Mouse (Mus musculus): ENCODE results near the gene Gm7694. TPM values are rescaled to one million over a fixed set of nuclear protein-coding genes. Genes with fewer than 3 reads are reported as not detected.

The Gm7694 gene
- total and polyA plus RNA-seq, 2 experiments from 2014 or later = 2.9 to 3.9 TPM

- DNase-seq (ENCODE audit: low spot score) (no peak), ATAC-seq (ENCODE audit: insufficient read depth, low read depth) (no peak)
- Histone ChIP-seq H3K4me3 (ENCODE audit: low read depth, low read length) (no peak overlapping the region), H3K9ac (replicated peaks; ENCODE audit: low read depth, low read length) (no peak overlapping the region), H3K27ac (ENCODE audit: low read depth) (no peak overlapping the region), H3K4me2 (ENCODE audit: low read depth, low read length) (no peak overlapping the region), H3K27me3 (ENCODE audit: control insufficient read depth, insufficient read depth, low read length) (no peaks in the 10 kb centered on the region), H3K4me1 (ENCODE audit: control insufficient read depth, insufficient read depth) (no peaks in the 10 kb centered on the region), H3K36me3 (replicated peaks; ENCODE audit: control insufficient read depth, insufficient read depth, low read length) (no peaks in the 10 kb centered on the region), H3K9me3 (replicated peaks; ENCODE audit: control insufficient read depth, low read length) (no peaks in the 10 kb centered on the region)
- 93% methylated on average over 9 of the region's 9 CpGs for WGBS
- TF ChIP-seq CTCF (IDR thresholded peaks at IDR 0.05; ENCODE audit: low read depth) (no peak), EP300 (IDR thresholded peaks at IDR 0.05; ENCODE audit: low read depth) (no peak)
Measured at GRCm38 (mm10) chr1:170301686-170302085, 4.4 kb downstream of the Gm7694 start.

GRCm38 (mm10) chr1:170299496-170299895 is 6.6 kb downstream of the Gm7694 start:
- Histone ChIP-seq H3K36me3 (replicated peaks; ENCODE audit: control insufficient read depth, insufficient read depth, low read length) (no peaks in the 10 kb centered on the region), H3K27ac (ENCODE audit: low read depth) (no peak overlapping the region), H3K9ac (replicated peaks; ENCODE audit: low read depth, low read length) (no peak overlapping the region), H3K9me3 (replicated peaks; ENCODE audit: control insufficient read depth, low read length) (no peaks in the 10 kb centered on the region), H3K4me3 (ENCODE audit: low read depth, low read length) (no peak overlapping the region), H3K4me2 (ENCODE audit: low read depth, low read length) (no peak overlapping the region), H3K27me3 (ENCODE audit: control insufficient read depth, insufficient read depth, low read length) (no peaks in the 10 kb centered on the region), H3K4me1 (ENCODE audit: control insufficient read depth, insufficient read depth) (no peaks in the 10 kb centered on the region)
- no peak for ATAC-seq (ENCODE audit: insufficient read depth, low read depth)
- no peak for DNase-seq (ENCODE audit: low spot score)
- 77% methylated on average over 4 of the region's 4 CpGs for WGBS
- TF ChIP-seq EP300 (IDR thresholded peaks at IDR 0.05; ENCODE audit: low read depth) (no peak), CTCF (IDR thresholded peaks at IDR 0.05; ENCODE audit: low read depth) (no peak)

- ATAC-seq (ENCODE audit: insufficient read depth, low read depth) = no peak
- TF ChIP-seq EP300 (IDR thresholded peaks at IDR 0.05; ENCODE audit: low read depth) (no peak), CTCF (IDR thresholded peaks at IDR 0.05; ENCODE audit: low read depth) (no peak)
Measured at GRCm38 (mm10) chr1:170294786-170295570, 11.2 kb downstream of the Gm7694 start.

GRCm38 (mm10) chr1:170293257-170293656 is 12.9 kb downstream of the Gm7694 start:
- no peak for TF ChIP-seq CTCF (IDR thresholded peaks at IDR 0.05; ENCODE audit: low read depth)
- no peak for TF ChIP-seq EP300 (IDR thresholded peaks at IDR 0.05; ENCODE audit: low read depth)
- H3K27ac ChIP-seq (ENCODE audit: low read depth) = no peak overlapping the region
- H3K4me3 ChIP-seq (ENCODE audit: low read depth, low read length) = no peak overlapping the region
- no peaks in the 10 kb centered on the region for H3K27me3 ChIP-seq (ENCODE audit: control insufficient read depth, insufficient read depth, low read length)
- no peaks in the 10 kb centered on the region for H3K4me1 ChIP-seq (ENCODE audit: control insufficient read depth, insufficient read depth)
- H3K4me2 ChIP-seq (ENCODE audit: low read depth, low read length) = no peak overlapping the region
- no peaks in the 10 kb centered on the region for H3K9me3 ChIP-seq (replicated peaks; ENCODE audit: control insufficient read depth, low read length)
- H3K9ac ChIP-seq (replicated peaks; ENCODE audit: low read depth, low read length) = no peak overlapping the region
- H3K36me3 ChIP-seq (replicated peaks; ENCODE audit: control insufficient read depth, insufficient read depth, low read length) = no peaks in the 10 kb centered on the region
- DNase-seq (ENCODE audit: low spot score) (no peak), ATAC-seq (ENCODE audit: insufficient read depth, low read depth) (no peak)
- 66% methylated on average over 5 of the region's 5 CpGs for WGBS

More at GRCm38 (mm10) chr1:170294786-170295570, 11.2 kb downstream of the Gm7694 start:
- Histone ChIP-seq H3K4me3 (ENCODE audit: low read depth, low read length) (no peak overlapping the region), H3K4me2 (ENCODE audit: low read depth, low read length) (no peak overlapping the region), H3K9ac (replicated peaks; ENCODE audit: low read depth, low read length) (no peak overlapping the region), H3K36me3 (replicated peaks; ENCODE audit: control insufficient read depth, insufficient read depth, low read length) (no peaks in the 10 kb centered on the region), H3K27me3 (ENCODE audit: control insufficient read depth, insufficient read depth, low read length) (no peaks in the 10 kb centered on the region), H3K9me3 (replicated peaks; ENCODE audit: control insufficient read depth, low read length) (no peaks in the 10 kb centered on the region), H3K4me1 (ENCODE audit: control insufficient read depth, insufficient read depth) (no peaks in the 10 kb centered on the region), H3K27ac (ENCODE audit: low read depth) (no peak overlapping the region)
- WGBS = 60% methylated on average over 15 of the region's 15 CpGs
- no peak for DNase-seq (ENCODE audit: low spot score)

- peak; percentile 63 for ATAC-seq (ENCODE audit: insufficient read depth, low read depth)
- H3K9me3 ChIP-seq (replicated peaks; ENCODE audit: control insufficient read depth, low read length) = no peaks in the 10 kb centered on the region
- no peak overlapping the region for H3K4me3 ChIP-seq (ENCODE audit: low read depth, low read length)
- TF ChIP-seq EP300 (IDR thresholded peaks at IDR 0.05; ENCODE audit: low read depth) = no peak
- peak; percentile 92 for TF ChIP-seq CTCF (IDR thresholded peaks at IDR 0.05; ENCODE audit: low read depth)
- H3K4me2 ChIP-seq (ENCODE audit: low read depth, low read length) = no peak overlapping the region; the same call in 1 of the 2 replicates
- WGBS = 30% methylated on average over 9 of the region's 9 CpGs
- DNase-seq (ENCODE audit: low spot score) = peak; percentile 84
- H3K4me1 ChIP-seq (ENCODE audit: control insufficient read depth, insufficient read depth) = no peaks in the 10 kb centered on the region
- no peak overlapping the region for H3K27ac ChIP-seq (ENCODE audit: low read depth)
- H3K36me3 ChIP-seq (replicated peaks; ENCODE audit: control insufficient read depth, insufficient read depth, low read length) = no peaks in the 10 kb centered on the region
- H3K9ac ChIP-seq (replicated peaks; ENCODE audit: low read depth, low read length) = no peak overlapping the region
- H3K27me3 ChIP-seq (ENCODE audit: control insufficient read depth, insufficient read depth, low read length) = no peaks in the 10 kb centered on the region
Measured at GRCm38 (mm10) chr1:170292239-170292951, 13.7 kb downstream of the Gm7694 start.
